Mouse (Mus musculus) liver, postnatal 0 days (tissue): ENCODE results near the gene Ascl1.

Source experiments
- CTCF ChIP-seq: sonication (generic); IDR thresholded peaks from 2 replicates; pipeline ENCODE4 v1.5.1; 2016; ENCODE audit warnings: antibody characterized with exemption, low read depth
- EP300 ChIP-seq: IDR thresholded peaks from 2 replicates; pipeline ENCODE4 v1.6.1; 2016; ENCODE audit warnings: antibody characterized with exemption, low read depth, mild to moderate bottlenecking

DNA sequence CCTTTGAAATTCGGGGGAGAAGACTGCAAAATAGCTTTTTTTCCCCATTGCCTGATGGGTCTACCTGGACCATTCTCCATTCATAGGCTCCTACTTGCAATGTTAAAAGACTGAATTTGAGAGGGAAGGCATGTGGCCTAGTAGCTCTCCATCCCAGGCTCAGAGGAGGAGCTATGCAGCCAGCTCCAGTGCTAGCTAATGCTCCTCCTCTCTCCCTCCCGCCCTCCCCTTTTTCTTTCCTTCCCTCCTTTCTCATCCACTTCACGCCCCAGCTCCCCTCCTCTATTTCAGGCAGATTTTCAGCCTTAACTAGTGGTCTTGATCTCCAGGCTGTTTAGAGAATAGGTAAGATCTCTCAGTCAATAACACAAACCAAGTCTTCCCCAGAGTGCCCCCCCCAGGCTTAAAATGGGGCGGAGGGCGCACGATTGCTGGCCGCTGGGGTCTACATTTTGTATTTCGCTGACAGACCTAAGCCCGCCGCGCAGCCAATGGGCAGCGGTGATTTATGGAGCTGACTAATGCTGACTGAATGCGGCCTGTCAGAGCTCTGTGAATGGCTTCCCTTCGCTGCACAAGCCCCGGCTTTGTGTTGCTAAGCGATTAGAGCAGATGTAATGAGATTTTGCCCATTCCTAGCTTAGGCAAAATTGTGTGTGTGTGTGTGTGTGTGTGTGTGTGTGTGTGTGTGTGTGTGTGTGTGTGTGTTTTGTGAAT, 4.9 kb downstream of the Ascl1 start:
- TF ChIP-seq CTCF (no peak), EP300 (no peak)
